Mouse (Mus musculus) testis, adult 2 months (tissue): ENCODE measurements around the gene Gm26992. TPM values are rescaled to one million over a fixed set of nuclear protein-coding genes. Genes with fewer than 3 reads are reported as not detected.

Source experiments
- H3K27ac ChIP-seq: fragments of 200-500 bp; 2 replicates; pipeline ENCODE4 v1.5.1; 2012; ENCODE audit warnings: low read depth, low read length; ENCODE audit not compliant: control insufficient read depth, insufficient read depth
- H3K27me3 ChIP-seq: fragments of 200-500 bp; 2 replicates; pipeline ENCODE4 v1.6.1; 2012; ENCODE audit warnings: mild to moderate bottlenecking, low read length, moderate library complexity; ENCODE audit not compliant: control insufficient read depth, insufficient read depth
- H3K36me3 ChIP-seq: fragments of 200-500 bp; 2 replicates; pipeline ENCODE4 v1.6.1; 2012; ENCODE audit warnings: mild to moderate bottlenecking, low read length; ENCODE audit not compliant: control insufficient read depth, insufficient read depth
- H3K4me1 ChIP-seq: fragments of 200-500 bp; 2 replicates; pipeline ENCODE4 v1.6.1; 2012; ENCODE audit warnings: low read length; ENCODE audit not compliant: control insufficient read depth, insufficient read depth
- H3K4me3 ChIP-seq: fragments of 200-500 bp; 2 replicates; pipeline ENCODE4 v1.5.1; 2012; ENCODE audit warnings: low read depth, mild to moderate bottlenecking, low read length, moderate library complexity, mixed read lengths; ENCODE audit not compliant: control insufficient read depth
- CTCF ChIP-seq: fragments of 200-500 bp; IDR thresholded peaks from 2 replicates; pipeline ENCODE4 v1.5.1; 2012; ENCODE audit warnings: low read depth, mild to moderate bottlenecking, inconsistent platforms, low read length, moderate library complexity; ENCODE audit not compliant: control insufficient read depth, insufficient read depth, insufficient replicate concordance
- POLR2A ChIP-seq: fragments of 200-500 bp; IDR thresholded peaks from 2 replicates; pipeline ENCODE4 v1.6.1; 2012; ENCODE audit warnings: low read depth, mild to moderate bottlenecking, inconsistent platforms, low read length, moderate library complexity; ENCODE audit not compliant: control insufficient read depth
- polyA plus RNA-seq: library from polyadenylated mRNA; depleted of rRNA; stranded (reverse); fragments of >200 nt; gene quantifications from 2 replicates; pipeline ENCODE4 v1.2.3, GENCODE M21; 2012

Gm26992 gene
- polyA plus RNA-seq, 1 experiment: 0.31 TPM

GRCm38 (mm10) chrX:103452815-103453214, 31.0 kb downstream of the Gm26992 start:
- TF ChIP-seq POLR2A (no peak), CTCF (no peak)
- H3K4me1 ChIP-seq: no peaks in the 10 kb centered on the region
- H3K36me3 ChIP-seq: no peaks in the 10 kb centered on the region
- no peak overlapping the region for H3K4me3 ChIP-seq
- no peak overlapping the region for H3K27ac ChIP-seq
- no peaks in the 10 kb centered on the region for H3K27me3 ChIP-seq

- Histone ChIP-seq H3K27ac (no peak overlapping the region), H3K4me1 (no peaks in the 10 kb centered on the region), H3K27me3 (no peaks in the 10 kb centered on the region), H3K36me3 (no peaks in the 10 kb centered on the region), H3K4me3 (no peak overlapping the region)
- TF ChIP-seq CTCF (no peak), POLR2A (no peak)
Observed at GRCm38 (mm10) chrX:103460056-103460455, 38.2 kb downstream of the Gm26992 start.

- H3K27me3 ChIP-seq: no peaks in the 10 kb centered on the region
- H3K4me1 ChIP-seq: no peaks in the 10 kb centered on the region
- H3K27ac ChIP-seq: no peak overlapping the region
- H3K4me3 ChIP-seq: no peak overlapping the region
- H3K36me3 ChIP-seq: no peaks in the 10 kb centered on the region
- TF ChIP-seq POLR2A: no peak
- no peak for TF ChIP-seq CTCF
Observed at GRCm38 (mm10) chrX:103468998-103469397, 47.2 kb downstream of the Gm26992 start.

- no peak overlapping the region for H3K4me3 ChIP-seq
- H3K36me3 ChIP-seq: no peaks in the 10 kb centered on the region
- no peak overlapping the region for H3K27ac ChIP-seq
- no peaks in the 10 kb centered on the region for H3K27me3 ChIP-seq
- H3K4me1 ChIP-seq: no peaks in the 10 kb centered on the region
- TF ChIP-seq POLR2A: no peak
- no peak for TF ChIP-seq CTCF
Observed at GRCm38 (mm10) chrX:103472346-103472745, 50.5 kb downstream of the Gm26992 start.

GRCm38 (mm10) chrX:103477507-103477906, 55.7 kb downstream of the Gm26992 start:
- no peaks in the 10 kb centered on the region for H3K4me1 ChIP-seq
- H3K36me3 ChIP-seq: no peaks in the 10 kb centered on the region
- no peak overlapping the region for H3K27ac ChIP-seq
- H3K27me3 ChIP-seq: no peaks in the 10 kb centered on the region
- no peak overlapping the region for H3K4me3 ChIP-seq
- TF ChIP-seq CTCF: peak; percentile 29; the same call in 1 of the 2 replicates
- TF ChIP-seq POLR2A: no peak

- TF ChIP-seq CTCF (no peak), POLR2A (no peak)
- Histone ChIP-seq H3K36me3 (no peaks in the 10 kb centered on the region), H3K27ac (no peak overlapping the region), H3K4me3 (peak overlapping the region; percentile 88), H3K27me3 (no peaks in the 10 kb centered on the region), H3K4me1 (no peaks in the 10 kb centered on the region)
Observed at GRCm38 (mm10) chrX:103481243-103482096, 59.7 kb downstream of the Gm26992 start.

GRCm38 (mm10) chrX:103482097-103482451, 60.3 kb downstream of the Gm26992 start:
- Histone ChIP-seq H3K36me3 (no peaks in the 10 kb centered on the region), H3K27me3 (no peaks in the 10 kb centered on the region), H3K4me3 (peak overlapping the region; percentile 88), H3K27ac (no peak overlapping the region), H3K4me1 (no peaks in the 10 kb centered on the region)
- no peak for TF ChIP-seq POLR2A
- no peak for TF ChIP-seq CTCF
